Mouse (Mus musculus): ENCODE measurements around the gene 1700003E16Rik. TPM values are rescaled to one million over a fixed set of nuclear protein-coding genes. Genes with fewer than 3 reads are reported as not detected.

Gene 1700003E16Rik
- total RNA-seq (2023): not detected

GRCm38 (mm10) chr6:83156259-83156684 lies at the start of gene 1700003E16Rik, which contains the start of gene Wdr54:
Gene 1700003E16Rik, plus strand, starts transcription at chr6:83156404.
Gene Wdr54, minus strand, starts transcription at chr6:83156397.

DNA sequence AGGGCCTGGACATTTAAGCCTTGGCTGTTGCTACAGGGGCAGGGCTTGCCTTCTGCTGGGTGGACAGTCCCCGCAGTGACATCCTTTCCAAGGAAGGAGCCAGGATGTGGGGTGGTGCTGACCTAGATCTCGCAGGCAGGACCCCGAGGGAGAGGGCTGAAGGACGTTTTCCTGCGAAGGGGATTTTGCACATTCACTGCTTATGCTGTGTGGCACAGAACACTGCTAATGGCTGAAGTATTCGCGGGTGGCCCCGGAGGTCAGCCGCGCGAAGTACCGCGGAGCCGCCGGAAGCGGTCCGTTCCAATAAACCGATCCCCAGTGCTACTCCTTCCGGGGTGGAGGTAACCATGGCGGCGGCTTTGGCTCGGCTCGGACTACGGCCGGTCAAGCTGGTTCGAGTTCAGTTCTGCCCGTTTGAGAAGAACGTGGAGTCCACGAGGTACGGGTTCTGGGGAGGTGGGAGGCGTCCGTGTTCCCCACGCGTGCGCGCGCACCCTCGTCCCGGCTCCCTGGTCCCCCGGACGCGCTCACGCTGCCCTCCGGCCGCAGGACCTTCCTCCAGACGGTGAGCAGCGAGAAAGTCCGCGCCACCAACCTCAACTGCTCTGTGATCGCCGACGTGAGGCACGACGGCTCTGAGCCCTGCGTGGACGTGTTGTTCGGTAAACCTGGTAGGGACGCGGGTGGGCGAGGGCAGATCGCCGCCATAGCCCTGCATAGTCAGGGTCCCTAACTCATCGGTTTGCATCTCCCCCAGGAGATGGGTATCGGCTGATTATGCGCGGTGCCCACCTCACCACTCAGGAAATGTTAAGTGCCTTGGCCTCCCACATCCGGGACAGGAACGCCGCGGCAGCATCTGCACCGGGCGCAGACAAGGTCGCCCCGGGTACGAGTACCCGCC lies 47.2 kb upstream of the 1700003E16Rik start, which contains the start of gene Mrpl53:
TSS of gene Mrpl53 (plus strand) at position 279 of the 907 bp plus-strand sequence.

DNA sequence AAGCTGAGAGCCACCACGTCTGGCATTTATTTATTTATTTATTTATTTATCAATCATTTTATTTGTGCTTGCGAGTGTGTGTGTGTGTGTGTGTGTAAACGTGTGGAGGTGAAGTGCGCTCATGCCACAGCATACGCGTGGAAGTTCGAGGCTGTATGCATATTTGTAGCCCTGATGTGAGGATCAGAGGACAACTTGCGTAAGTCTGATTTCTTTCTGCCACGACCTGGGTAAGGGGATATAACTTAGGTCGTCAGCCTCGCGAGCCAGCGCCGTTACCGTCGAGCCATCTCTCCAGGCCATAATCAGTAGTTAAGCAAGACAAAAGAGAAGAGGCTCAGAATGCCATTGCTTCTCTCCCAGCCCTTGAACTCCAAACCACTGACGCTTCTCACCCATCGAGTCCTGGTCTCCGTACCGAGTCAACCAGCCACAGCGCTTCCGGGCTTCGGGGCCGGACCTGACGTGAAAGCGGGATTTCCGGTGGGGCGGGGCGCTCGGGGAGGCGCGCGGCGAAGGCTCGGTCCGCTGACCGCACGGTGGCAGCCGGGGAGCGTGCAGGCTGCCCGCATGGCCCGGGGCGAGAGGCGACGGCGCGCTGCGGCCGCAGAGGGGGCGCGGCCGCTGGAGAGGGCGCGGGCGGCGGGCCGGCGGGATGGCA lies 41.1 kb upstream of the 1700003E16Rik start, which contains the start of gene Mogs:
TSS of gene Mogs (plus strand) at position 486 of the 661 bp plus-strand sequence.

DNA sequence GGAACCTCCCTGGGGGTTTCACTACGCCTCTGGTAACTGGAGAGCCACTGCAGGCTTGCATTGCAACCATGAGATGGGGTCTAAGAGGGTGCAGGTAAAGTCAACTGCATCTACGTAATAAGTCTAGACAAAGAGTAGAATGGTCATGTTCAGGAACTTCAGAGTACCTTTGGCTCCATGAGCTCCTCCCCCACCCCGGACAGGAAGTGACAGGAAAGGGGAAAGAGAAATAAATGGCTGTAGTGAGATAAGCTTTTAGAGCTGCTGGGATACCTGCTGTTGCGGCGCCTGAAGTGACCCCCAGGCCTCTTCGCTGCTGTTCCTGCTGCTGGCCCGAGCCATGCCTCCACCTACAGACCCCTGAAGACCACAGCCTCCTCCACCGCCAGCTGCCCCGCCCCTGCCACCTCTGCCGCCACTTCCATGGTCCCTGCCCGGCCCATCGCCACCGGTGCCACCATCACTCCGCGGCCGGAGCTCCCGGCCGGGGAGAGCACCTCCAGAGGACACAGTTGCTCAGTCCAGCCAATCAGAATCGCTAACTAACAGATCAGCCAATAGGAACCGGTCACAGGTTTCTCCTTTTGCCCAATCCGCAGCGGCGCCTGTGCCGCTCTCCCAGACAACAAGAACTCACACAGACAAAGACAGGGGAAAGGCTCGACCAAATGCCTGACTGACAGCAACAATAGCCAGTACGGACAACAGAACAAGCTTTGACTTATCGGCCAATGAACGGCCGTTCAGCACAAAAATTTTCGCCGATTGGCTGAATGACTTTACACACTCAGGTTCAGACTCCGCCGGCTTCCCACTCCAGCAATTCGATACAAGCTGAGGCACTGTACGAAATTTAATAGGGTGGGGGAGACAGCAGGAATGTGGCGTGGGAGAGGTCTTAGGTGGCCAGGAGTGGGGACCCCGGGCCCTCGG lies 35.0 kb upstream of the 1700003E16Rik start, which contains the start of gene Wbp1:
TSS of gene Wbp1 (minus strand) at position 630 of the 933 bp plus-strand sequence.

DNA sequence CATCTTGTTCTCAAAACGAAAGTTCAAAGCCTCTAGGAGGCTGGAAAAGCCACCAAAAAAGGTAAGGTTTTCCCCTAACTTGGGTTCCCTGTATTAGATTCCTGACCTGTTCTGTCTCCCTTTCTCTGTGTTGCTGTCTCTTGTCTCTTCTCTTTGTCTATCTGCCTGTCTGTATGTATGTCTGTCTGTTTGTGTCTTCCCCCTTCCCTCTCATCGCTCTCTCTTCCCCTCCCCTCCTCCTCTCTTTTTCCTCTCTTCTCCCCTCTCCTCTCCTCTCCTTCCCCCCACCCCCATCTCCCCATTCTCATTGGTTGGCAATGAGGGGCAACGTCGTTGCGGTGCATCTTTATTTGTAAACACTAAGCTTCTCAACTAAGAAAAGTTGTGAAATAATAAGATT lies 30.9 kb upstream of the 1700003E16Rik start, which contains the start of gene Ino80b:
TSS of gene Ino80b (minus strand) at position 101 of the 400 bp plus-strand sequence.

DNA sequence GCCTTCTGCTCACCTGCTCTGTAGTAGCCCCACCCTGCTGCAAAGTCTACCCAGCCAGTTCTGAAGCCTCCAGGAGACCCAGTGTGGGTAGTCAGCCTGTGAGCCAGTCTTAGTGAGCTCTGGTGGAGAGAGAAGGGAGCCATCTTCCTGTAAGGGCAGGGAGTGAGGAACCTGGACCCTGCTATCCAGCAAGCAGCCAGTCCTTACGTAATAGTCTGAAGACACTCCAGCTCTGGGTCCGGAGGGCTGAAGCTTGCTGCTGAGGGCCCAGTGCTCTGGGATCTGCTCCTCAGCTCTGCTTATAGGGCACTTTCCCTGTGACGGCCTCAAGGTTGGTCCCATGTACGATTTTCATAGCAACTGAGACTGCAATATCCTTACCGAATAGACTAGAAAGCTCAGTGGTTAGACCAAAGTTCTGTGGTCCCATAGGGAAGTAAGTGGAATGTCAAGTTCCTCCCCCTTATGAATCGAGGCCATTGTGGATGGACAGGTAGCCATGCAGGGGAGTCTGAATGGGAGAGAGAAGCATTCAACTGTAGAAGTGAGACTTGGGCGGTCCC lies 21.2 kb upstream of the 1700003E16Rik start, which contains the start of gene Rtkn:
TSS of gene Rtkn (plus strand) at position 513 of the 563 bp plus-strand sequence.

DNA sequence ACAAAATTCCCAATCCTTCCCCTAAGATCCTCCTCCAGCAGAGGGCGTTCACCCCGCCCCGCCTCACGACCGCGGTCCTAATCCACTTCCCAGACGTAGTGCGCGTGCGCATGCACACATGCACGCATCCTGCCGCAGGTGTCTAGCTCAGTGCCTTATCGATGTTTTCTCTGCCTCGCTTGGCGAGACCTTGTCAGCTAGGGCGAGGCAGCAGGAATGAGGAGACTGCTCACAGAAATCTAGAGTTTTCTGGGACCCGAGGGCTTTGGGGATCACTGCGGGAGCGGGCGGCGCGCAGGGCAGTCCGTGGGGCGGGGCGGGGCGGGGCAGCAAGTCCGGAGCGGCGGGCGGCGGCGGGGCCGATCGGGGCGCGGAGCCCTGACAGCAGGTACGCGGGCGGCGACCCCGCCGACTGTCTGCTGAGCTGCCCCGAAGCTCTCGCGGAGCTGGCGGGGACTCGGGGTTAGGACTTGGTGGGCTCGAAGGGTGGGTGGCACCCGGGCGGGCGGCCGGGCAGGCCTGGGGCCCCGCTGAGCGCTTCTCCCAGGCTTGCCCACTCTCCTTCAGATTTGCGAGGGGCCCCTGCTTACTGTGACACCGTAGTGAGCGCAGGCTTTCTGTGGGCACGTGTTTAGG lies 9.5 kb downstream of the 1700003E16Rik start, which contains the start of gene Dctn1:
TSS of gene Dctn1 (plus strand) at position 314 of the 636 bp plus-strand sequence.

Other genes with a start within 250 kb of the 1700003E16Rik start
- 10 to 100 TPM; 26.6 to 30.3 TPM for gene Sema4f, start 216.6 kb upstream of the 1700003E16Rik start, total RNA-seq (2023)
- gene M1ap, start 209.5 kb upstream of the 1700003E16Rik start, total RNA-seq (2023): 1 to 10 TPM; 2.8 to 3.6 TPM
- gene Dok1, start 122.9 kb upstream of the 1700003E16Rik start, total RNA-seq (2023): 10 to 100 TPM; 25.4 to 32.9 TPM
- under 1 TPM; 0.33 to 0.64 TPM for gene Loxl3, start 122.2 kb upstream of the 1700003E16Rik start, total RNA-seq (2023)
- gene Aup1, start 101.9 kb upstream of the 1700003E16Rik start, total RNA-seq (2023): 100 to 1,000 TPM; 211 to 234 TPM
- 10 to 100 TPM; 46.8 to 56.0 TPM for gene Htra2, start 101.1 kb upstream of the 1700003E16Rik start, total RNA-seq (2023)
- 1 to 10 TPM; 5.6 to 5.9 TPM for gene Dqx1, start 98.6 kb upstream of the 1700003E16Rik start, total RNA-seq (2023)
- not detected for gene Tlx2, start 86.1 kb upstream of the 1700003E16Rik start, total RNA-seq (2023)
- gene Pcgf1, start 78.5 kb upstream of the 1700003E16Rik start, total RNA-seq (2023): 10 to 100 TPM; 14.6 to 19.6 TPM
- under 1 TPM in 1 of 2 experiments, not detected in 1; 0.60 TPM for gene Lbx2, start 70.0 kb upstream of the 1700003E16Rik start, total RNA-seq (2023)
- 1 to 10 TPM; 4.9 to 7.7 TPM for gene Ccdc142, start 54.8 kb upstream of the 1700003E16Rik start, total RNA-seq (2023)
- gene Gm42688, start 54.8 kb upstream of the 1700003E16Rik start, total RNA-seq (2023): 1 to 10 TPM; 4.2 to 4.9 TPM
- gene Mrpl53, start 47.4 kb upstream of the 1700003E16Rik start, total RNA-seq (2023): 10 to 100 TPM; 23.8 to 24.2 TPM
- 10 to 100 TPM; 30.9 to 31.2 TPM for gene Mogs, start 40.9 kb upstream of the 1700003E16Rik start, total RNA-seq (2023)
- 10 to 100 TPM; 31.6 to 34.0 TPM for gene Wbp1, start 34.8 kb upstream of the 1700003E16Rik start, total RNA-seq (2023)
- gene Ino80b, start 31.0 kb upstream of the 1700003E16Rik start, total RNA-seq (2023): 10 to 100 TPM; 16.4 to 22.2 TPM
- under 1 TPM; 0.46 to 0.78 TPM for gene Rtkn, start 20.9 kb upstream of the 1700003E16Rik start, total RNA-seq (2023)
- gene Wdr54, start within 50 bp of the 1700003E16Rik start, total RNA-seq (2023): not detected
- 100 to 1,000 TPM; 113 to 130 TPM for gene Dctn1, start 9.5 kb downstream of the 1700003E16Rik start, total RNA-seq (2023)
- gene Slc4a5, start 63.4 kb downstream of the 1700003E16Rik start, total RNA-seq (2023): not detected
- gene Mthfd2, start 169.5 kb downstream of the 1700003E16Rik start, total RNA-seq (2023): 10 to 100 TPM; 18.9 to 26.7 TPM
- 100 to 1,000 TPM; 153 to 159 TPM for gene Mob1a, start 169.6 kb downstream of the 1700003E16Rik start, total RNA-seq (2023)
- gene Bola3, start 192.7 kb downstream of the 1700003E16Rik start, total RNA-seq (2023): 10 to 100 TPM; 14.0 to 15.7 TPM

Data from neutrophil, adult 59 days (primary cell).